Mouse (Mus musculus) lung, postnatal 0 days (tissue): Measurements from ENCODE around the gene Pitx3.

ENCODE experiments used
- CTCF ChIP-seq: IDR thresholded peaks from 2 replicates; pipeline ENCODE4 v1.5.1; 2016; ENCODE audit warnings: antibody characterized with exemption, mild to moderate bottlenecking
- EP300 ChIP-seq: IDR thresholded peaks from 2 replicates; pipeline ENCODE4 v1.6.1; 2016; ENCODE audit warnings: antibody characterized with exemption, mild to moderate bottlenecking, control low read depth

DNA sequence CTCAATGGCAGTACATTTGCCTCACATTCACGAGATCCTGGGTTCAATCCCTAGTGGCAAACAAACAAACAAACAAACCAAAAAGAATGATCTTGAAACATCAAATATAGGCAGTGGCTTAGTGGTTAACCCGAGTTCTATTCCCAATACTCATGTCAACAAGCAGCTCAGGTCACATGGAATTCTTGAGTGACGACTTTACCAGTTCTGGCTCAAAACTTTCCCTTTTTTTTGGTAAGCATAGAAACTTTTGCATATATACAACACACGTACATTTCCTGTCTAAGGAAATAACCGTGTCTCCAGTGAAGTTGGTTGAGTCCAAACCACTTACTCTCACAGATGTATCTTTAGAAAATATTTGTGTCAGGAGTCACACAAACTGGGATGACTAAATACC is 24.4 kb upstream of the Pitx3 start:
- no peak for TF ChIP-seq EP300
- no peak for TF ChIP-seq CTCF
